Mouse (Mus musculus): ENCODE results near the gene Arhgap32.

DNA sequence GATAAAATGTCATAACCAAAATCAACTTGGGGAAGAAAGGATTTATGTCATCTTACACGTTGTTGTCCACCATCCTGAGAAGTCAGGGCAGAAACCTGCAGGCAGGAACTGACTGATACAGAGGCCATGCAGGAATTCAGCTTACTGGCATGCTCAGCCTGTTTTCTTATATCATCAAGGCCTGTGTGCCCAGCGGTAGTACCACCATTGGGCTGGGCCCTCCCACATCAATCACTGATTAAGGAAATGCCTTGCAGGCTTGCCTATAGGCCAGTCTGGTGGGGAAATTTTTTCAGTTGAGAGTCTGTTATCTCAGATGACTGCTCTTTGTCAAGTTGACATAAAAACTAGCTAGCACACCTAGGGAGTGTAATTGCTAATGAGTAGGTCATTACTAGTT, 22.5 kb upstream of the Arhgap32 start:
- TF ChIP-seq POLR2A (IDR thresholded peaks at IDR 0.05; ENCODE audit: insufficient read depth, low read length) (no peak), CTCF (IDR thresholded peaks at IDR 0.05; ENCODE audit: low read depth, low read length) (no peak), EP300 (IDR thresholded peaks at IDR 0.05; ENCODE audit: insufficient read depth, low read depth, low read length) (no peak)

All from ES-Bruce4 (cell line).